Mouse (Mus musculus): ENCODE results near the gene Aqp3. TPM values are rescaled to one million over a fixed set of nuclear protein-coding genes. Genes with fewer than 3 reads are reported as not detected.
"Not testable (repeated sequence)": the region's sequence is repeated elsewhere in the genome, so short reads cannot be mapped to it uniquely, and the experiment has no call there.

Gene Aqp3
- total RNA-seq, 1 experiment: 87.0 TPM

GRCm38 (mm10) chr4:41087459-41088298 is 10.3 kb downstream of the Aqp3 start:
- H3K27ac ChIP-seq (ENCODE audit: insufficient read depth, low read depth, low read length, poor library complexity, severe bottlenecking): no peak overlapping the region
- no peak overlapping the region for H3K4me3 ChIP-seq (ENCODE audit: insufficient read depth in 1 of 2, low read depth in 1 of 2, low read length in 2 of 2, poor library complexity in 1 of 2, severe bottlenecking in 1 of 2)
- H3K9ac ChIP-seq (ENCODE audit: insufficient read depth, low read depth, low read length, poor library complexity, severe bottlenecking): no peak overlapping the region
- TF ChIP-seq ZC3H11A (IDR thresholded peaks at IDR 0.05; ENCODE audit: borderline replicate concordance, low read depth, low read length): no peak
- no peak for TF ChIP-seq CHD2 (IDR thresholded peaks at IDR 0.05; ENCODE audit: low read depth, low read length)
- TF ChIP-seq HCFC1 (IDR thresholded peaks at IDR 0.05; ENCODE audit: borderline replicate concordance, insufficient read depth, low read length): no peak
- no peak for TF ChIP-seq MAFK (IDR thresholded peaks at IDR 0.05; ENCODE audit: insufficient read depth, low read depth, low read length)
- TF ChIP-seq ZNF384 (IDR thresholded peaks at IDR 0.05; ENCODE audit: low read depth, low read length): no peak
- peaks cover 21 to 22% of the 10 kb centered on the region in 2 experiments for H3K4me1 ChIP-seq (ENCODE audit: control insufficient read depth in 2 of 2, insufficient read depth in 2 of 2, low read length in 2 of 2, poor library complexity in 1 of 2)
- no peak for DNase-seq (ENCODE audit: low read depth, low spot score)
- no peaks in the 10 kb centered on the region for H3K36me3 ChIP-seq (ENCODE audit: control insufficient read depth, insufficient read depth, low read length, poor library complexity, severe bottlenecking)
- H3K9me3 ChIP-seq (ENCODE audit: control insufficient read depth, insufficient read depth, low read depth, low read length): no peaks in the 10 kb centered on the region
- in situ Hi-C loops (cut with MboI; ENCODE audit: low sequenced_read_pairs in 2 of 2, unreplicated experiment in 2 of 2): no loop called here

- H3K27ac ChIP-seq (ENCODE audit: insufficient read depth, low read depth, low read length, poor library complexity, severe bottlenecking): no peak overlapping the region
- H3K4me3 ChIP-seq (ENCODE audit: insufficient read depth in 1 of 2, low read depth in 1 of 2, low read length in 2 of 2, poor library complexity in 1 of 2, severe bottlenecking in 1 of 2): no peak overlapping the region
- no peaks in the 10 kb centered on the region for H3K9me3 ChIP-seq (ENCODE audit: control insufficient read depth, insufficient read depth, low read depth, low read length)
- no peak overlapping the region for H3K9ac ChIP-seq (ENCODE audit: insufficient read depth, low read depth, low read length, poor library complexity, severe bottlenecking)
- no peaks in the 10 kb centered on the region for H3K36me3 ChIP-seq (ENCODE audit: control insufficient read depth, insufficient read depth, low read length, poor library complexity, severe bottlenecking)
- TF ChIP-seq HCFC1 (IDR thresholded peaks at IDR 0.05; ENCODE audit: borderline replicate concordance, insufficient read depth, low read length): no peak
- TF ChIP-seq CHD2 (IDR thresholded peaks at IDR 0.05; ENCODE audit: low read depth, low read length): no peak
- TF ChIP-seq MAFK (IDR thresholded peaks at IDR 0.05; ENCODE audit: insufficient read depth, low read depth, low read length): no peak
- no peak for TF ChIP-seq ZC3H11A (IDR thresholded peaks at IDR 0.05; ENCODE audit: borderline replicate concordance, low read depth, low read length)
- no peak for TF ChIP-seq ZNF384 (IDR thresholded peaks at IDR 0.05; ENCODE audit: low read depth, low read length)
- DNase-seq (ENCODE audit: low read depth, low spot score): no peak
- H3K4me1 ChIP-seq (ENCODE audit: control insufficient read depth in 2 of 2, insufficient read depth in 2 of 2, low read length in 2 of 2, poor library complexity in 1 of 2): peaks cover 21 to 22% of the 10 kb centered on the region in 2 experiments
- in situ Hi-C loops (cut with MboI; ENCODE audit: low sequenced_read_pairs in 2 of 2, unreplicated experiment in 2 of 2): no loop called here
Observed at GRCm38 (mm10) chr4:41086947-41087346, 11.0 kb downstream of the Aqp3 start.

- no peaks in the 10 kb centered on the region for H3K36me3 ChIP-seq (ENCODE audit: control insufficient read depth, insufficient read depth, low read length, poor library complexity, severe bottlenecking)
- peaks cover 9 to 11% of the 10 kb centered on the region in 2 experiments for H3K4me1 ChIP-seq (ENCODE audit: control insufficient read depth in 2 of 2, insufficient read depth in 2 of 2, low read length in 2 of 2, poor library complexity in 1 of 2)
- H3K9me3 ChIP-seq (ENCODE audit: control insufficient read depth, insufficient read depth, low read depth, low read length): no peaks in the 10 kb centered on the region
- no peak overlapping the region for H3K4me3 ChIP-seq (ENCODE audit: insufficient read depth in 1 of 2, low read depth in 1 of 2, low read length in 2 of 2, poor library complexity in 1 of 2, severe bottlenecking in 1 of 2)
- H3K9ac ChIP-seq (ENCODE audit: insufficient read depth, low read depth, low read length, poor library complexity, severe bottlenecking): no peak overlapping the region
- no peak for DNase-seq (ENCODE audit: low read depth, low spot score)
- H3K27ac ChIP-seq (ENCODE audit: insufficient read depth, low read depth, low read length, poor library complexity, severe bottlenecking): no peak overlapping the region
- TF ChIP-seq CHD2 (IDR thresholded peaks at IDR 0.05; ENCODE audit: low read depth, low read length) (no peak), MAFK (IDR thresholded peaks at IDR 0.05; ENCODE audit: insufficient read depth, low read depth, low read length) (no peak), HCFC1 (IDR thresholded peaks at IDR 0.05; ENCODE audit: borderline replicate concordance, insufficient read depth, low read length) (no peak), ZNF384 (IDR thresholded peaks at IDR 0.05; ENCODE audit: low read depth, low read length) (no peak), ZC3H11A (IDR thresholded peaks at IDR 0.05; ENCODE audit: borderline replicate concordance, low read depth, low read length) (no peak)
- in situ Hi-C loops (cut with MboI; ENCODE audit: low sequenced_read_pairs in 2 of 2, unreplicated experiment in 2 of 2): no loop called here
Observed at GRCm38 (mm10) chr4:41084819-41085218, 13.2 kb downstream of the Aqp3 start.

- in situ Hi-C loops (cut with MboI; ENCODE audit: low sequenced_read_pairs in 2 of 2, unreplicated experiment in 2 of 2); H3K9me3 ChIP-seq (ENCODE audit: control insufficient read depth, insufficient read depth, low read depth, low read length); H3K9ac ChIP-seq (ENCODE audit: insufficient read depth, low read depth, low read length, poor library complexity, severe bottlenecking); H3K36me3 ChIP-seq (ENCODE audit: control insufficient read depth, insufficient read depth, low read length, poor library complexity, severe bottlenecking); H3K4me1 ChIP-seq (ENCODE audit: control insufficient read depth in 2 of 2, insufficient read depth in 2 of 2, low read length in 2 of 2, poor library complexity in 1 of 2); DNase-seq (ENCODE audit: low read depth, low spot score); H3K4me3 ChIP-seq (ENCODE audit: insufficient read depth in 1 of 2, low read depth in 1 of 2, low read length in 2 of 2, poor library complexity in 1 of 2, severe bottlenecking in 1 of 2); H3K27ac ChIP-seq (ENCODE audit: insufficient read depth, low read depth, low read length, poor library complexity, severe bottlenecking): not testable (repeated sequence)
Observed at GRCm38 (mm10) chr4:41082803-41083202, 15.2 kb downstream of the Aqp3 start.
